Mouse (Mus musculus): ENCODE data around the gene Ccsap. TPM values are rescaled to one million over a fixed set of nuclear protein-coding genes. Genes with fewer than 3 reads are reported as not detected.

The Ccsap gene
- total RNA-seq (2022), result 10 to 100 TPM; 52.3 to 55.6 (median 53.4) TPM

- peak in 1 of 2 experiments; percentile 65 for DNase-seq (ENCODE audit: low spot score in 2 of 2)
These were observed at the start of gene Ccsap for GRCm38 (mm10) chr8:123859648-123860259. Ccsap (minus strand) TSS chr8:123860209.

GRCm38 (mm10) chr8:123907604-123908003 lies 47.6 kb upstream of the Ccsap start:
- DNase-seq (ENCODE audit: low spot score in 2 of 2), result no peak

- DNase-seq (ENCODE audit: low spot score in 2 of 2), result no peak
These were observed 42.6 kb upstream of the Ccsap start for GRCm38 (mm10) chr8:123902653-123903052.

GRCm38 (mm10) chr8:123899366-123899765 lies 39.4 kb upstream of the Ccsap start:
- no peak for DNase-seq (ENCODE audit: low spot score in 2 of 2)

- no peak for DNase-seq (ENCODE audit: low spot score in 2 of 2)
These were observed 38.6 kb upstream of the Ccsap start for GRCm38 (mm10) chr8:123898576-123898975.

GRCm38 (mm10) chr8:123896774-123897173 lies 36.8 kb upstream of the Ccsap start:
- no peak for DNase-seq (ENCODE audit: low spot score in 2 of 2)

- no peak for DNase-seq (ENCODE audit: low spot score in 2 of 2)
These were observed 36.4 kb upstream of the Ccsap start for GRCm38 (mm10) chr8:123896366-123896761.

- no peak for DNase-seq (ENCODE audit: low spot score in 2 of 2)
These were observed 35.8 kb upstream of the Ccsap start for GRCm38 (mm10) chr8:123895680-123896365.

GRCm38 (mm10) chr8:123895230-123895629 lies 35.2 kb upstream of the Ccsap start:
- no peak for DNase-seq (ENCODE audit: low spot score in 2 of 2)

GRCm38 (mm10) chr8:123894502-123895097 lies 34.6 kb upstream of the Ccsap start, which contains the start of gene Acta1:
Acta1 (minus strand) TSS chr8:123894751.
- no peak for DNase-seq (ENCODE audit: low spot score in 2 of 2)

GRCm38 (mm10) chr8:123893413-123893812 lies 33.4 kb upstream of the Ccsap start:
- no peak for DNase-seq (ENCODE audit: low spot score in 2 of 2)

- DNase-seq (ENCODE audit: low spot score in 2 of 2), result no peak
These were observed 32.7 kb upstream of the Ccsap start for GRCm38 (mm10) chr8:123892586-123893155.

GRCm38 (mm10) chr8:123891883-123892585 lies 32.0 kb upstream of the Ccsap start:
- peak; percentile 80 to 82 for DNase-seq (ENCODE audit: low spot score in 2 of 2)

GRCm38 (mm10) chr8:123891271-123891670 lies 31.3 kb upstream of the Ccsap start:
- DNase-seq (ENCODE audit: low spot score in 2 of 2), result no peak

GRCm38 (mm10) chr8:123889797-123890196 lies 29.8 kb upstream of the Ccsap start:
- no peak for DNase-seq (ENCODE audit: low spot score in 2 of 2)

- no peak for DNase-seq (ENCODE audit: low spot score in 2 of 2)
These were observed 27.9 kb upstream of the Ccsap start for GRCm38 (mm10) chr8:123887956-123888355.

- no peak for DNase-seq (ENCODE audit: low spot score in 2 of 2)
These were observed 27.2 kb upstream of the Ccsap start for GRCm38 (mm10) chr8:123887163-123887562.

GRCm38 (mm10) chr8:123884721-123885565 lies 24.9 kb upstream of the Ccsap start:
- peak; percentile 75 to 81 for DNase-seq (ENCODE audit: low spot score in 2 of 2)

GRCm38 (mm10) chr8:123883094-123883493 lies 23.1 kb upstream of the Ccsap start:
- DNase-seq (ENCODE audit: low spot score in 2 of 2), result no peak

- DNase-seq (ENCODE audit: low spot score in 2 of 2), result no peak
These were observed 22.4 kb upstream of the Ccsap start for GRCm38 (mm10) chr8:123882412-123882811.

All from layer of hippocampus, adult 8-10 months (tissue).